33 mouse cellular contexts compared by ENCODE assay signal in the genomic region with DNA sequence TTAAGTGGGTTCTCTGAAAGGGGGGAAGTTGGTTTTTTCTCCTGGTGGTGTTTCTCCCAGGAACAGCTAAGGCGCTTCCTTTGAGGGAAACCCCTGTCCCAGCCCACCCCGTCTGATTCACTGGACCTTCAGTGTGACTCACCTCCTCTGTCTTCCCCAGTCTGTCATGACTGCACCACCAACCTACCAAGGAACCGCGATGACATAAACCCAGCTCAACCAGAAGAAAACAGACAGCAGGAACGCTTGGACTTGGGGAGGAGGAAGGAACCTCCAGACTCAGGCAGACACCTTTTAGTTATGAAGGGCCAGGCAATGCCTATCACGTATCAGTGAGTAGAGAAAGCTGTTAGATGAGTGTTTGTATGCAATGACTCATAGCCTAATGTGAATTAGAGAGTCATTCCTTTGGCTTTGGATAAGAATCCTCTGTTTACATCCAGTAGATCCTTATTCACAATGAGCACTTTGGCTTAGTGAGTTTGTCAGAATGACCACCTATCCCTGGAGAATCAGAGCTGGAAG. TPM values are rescaled to one million over a fixed set of nuclear protein-coding genes. Genes with fewer than 3 reads are reported as not detected.
DNase-seq lines count a peak whose midpoint lies in the region; ATAC-seq lines count a peak whose summit lies in the region.
"Had no signal": no experiment of that assay in that cellular context is flagged by ENCODE, and none has a peak within 500 bp of the region (broad histone marks: within the 10 kb centered on the region; RNA-seq: fewer than 3 reads in every experiment).

No protein-coding gene starts in this region.

- H3K4me1 ChIP-seq in midbrain, embryonic 11.5 days (ENCODE audit: control insufficient read depth, insufficient read depth, low read length) = peaks cover 14% of the 10 kb centered on the region
- H3K4me1 ChIP-seq in midbrain, embryonic 14.5 days (ENCODE audit: control insufficient read depth, insufficient read depth, low read length) = peaks cover 14% of the 10 kb centered on the region
- peaks cover 45% of the 10 kb centered on the region for H3K4me1 ChIP-seq in liver, embryonic 16.5 days (ENCODE audit: control insufficient read depth, low read depth, low read length)

- DNase-seq in adrenal gland, adult 2 months = peak; percentile 24
- DNase-seq in adrenal gland, postnatal 25 days = no peak
- DNase-seq in midbrain, embryonic 11.5 days (ENCODE audit: low spot score, missing footprints) = peak; percentile 21
- no peak for DNase-seq in midbrain, embryonic 14.5 days
- no peak for DNase-seq in thymus, postnatal 4 days
- DNase-seq in frontal cortex, adult 2 months (ENCODE audit: extremely low spot score in 1 of 2, low spot score in 1 of 2) = no peak
- no peak for DNase-seq in gastrocnemius, adult 8-10 months (ENCODE audit: low spot score in 2 of 2)
- DNase-seq: adrenal gland, postnatal 14 days; cerebellum, adult 8-10 months; cerebellum, postnatal 25 days; gastrocnemius, adult 2 months; heart, postnatal 10 days; kidney, adult 9 months; kidney, postnatal 10 days; layer of hippocampus, adult 9-11 months; lung, embryonic 14.5 days; retina, postnatal 1 day; right cerebral cortex, postnatal 14 days; spleen, adult 18-20 months; thymus, adult 18-20 months; thymus, postnatal 25 days had no signal

- no peak for ATAC-seq in midbrain, embryonic 11.5 days (ENCODE audit: low FRiP score)
- ATAC-seq in midbrain, embryonic 14.5 days (ENCODE audit: low FRiP score, low TSS enrichment) = no peak
- no peak for ATAC-seq in liver, embryonic 16.5 days (ENCODE audit: low read depth)
- ATAC-seq: forebrain, embryonic 15.5 days; intestine, postnatal 0 days; midbrain, embryonic 13.5 days had no signal

- H3K36me3 ChIP-seq in midbrain, embryonic 11.5 days (ENCODE audit: control insufficient read depth, insufficient read depth, low read length) = no peaks in the 10 kb centered on the region
- no peaks in the 10 kb centered on the region for H3K36me3 ChIP-seq in midbrain, embryonic 14.5 days (ENCODE audit: control insufficient read depth, insufficient read depth, low read length)
- H3K36me3 ChIP-seq in liver, embryonic 16.5 days (ENCODE audit: control insufficient read depth, insufficient read depth) = 0 out of 2 replicates have a peak, but pooled peaks cover 6% of the 10 kb centered on the region
- H3K36me3 ChIP-seq: forebrain, embryonic 15.5 days; heart, embryonic 13.5 days; limb, embryonic 10.5 days; limb, embryonic 15.5 days; midbrain, embryonic 13.5 days; neural tube, embryonic 15.5 days had no signal

- no peak overlapping the region for H3K4me3 ChIP-seq in midbrain, embryonic 11.5 days (ENCODE audit: low read depth, low read length)
- no peak overlapping the region for H3K4me3 ChIP-seq in midbrain, embryonic 14.5 days (replicated peaks; ENCODE audit: low read depth, low read length)
- no peak overlapping the region for H3K4me3 ChIP-seq in liver, embryonic 16.5 days (ENCODE audit: low read depth, low read length)
- H3K4me3 ChIP-seq: forebrain, embryonic 15.5 days; gastrocnemius, adult 2 months; heart, embryonic 13.5 days; limb, embryonic 10.5 days; limb, embryonic 15.5 days; midbrain, embryonic 13.5 days; neural tube, embryonic 15.5 days had no signal

- H3K27ac ChIP-seq in midbrain, embryonic 11.5 days (ENCODE audit: low read depth, low read length) = no peak overlapping the region
- no peak overlapping the region for H3K27ac ChIP-seq in midbrain, embryonic 14.5 days (replicated peaks; ENCODE audit: low read depth, low read length)
- peak overlapping the region; percentile 21 for H3K27ac ChIP-seq in liver, embryonic 16.5 days (ENCODE audit: low read length)
- H3K27ac ChIP-seq: forebrain, embryonic 15.5 days; gastrocnemius, adult 2 months; heart, embryonic 13.5 days; hindbrain, embryonic 14.5 days; limb, embryonic 10.5 days; limb, embryonic 15.5 days; midbrain, embryonic 13.5 days; neural tube, embryonic 15.5 days had no signal

- no peak overlapping the region for H3K4me2 ChIP-seq in midbrain, embryonic 11.5 days
- no peak overlapping the region for H3K4me2 ChIP-seq in midbrain, embryonic 14.5 days (ENCODE audit: low read length)
- no peak overlapping the region for H3K4me2 ChIP-seq in liver, embryonic 16.5 days (ENCODE audit: low read depth, low read length)
- H3K4me2 ChIP-seq: forebrain, embryonic 15.5 days; hindbrain, embryonic 14.5 days; limb, embryonic 15.5 days; midbrain, embryonic 13.5 days; neural tube, embryonic 15.5 days had no signal

- peaks cover 43% of the 10 kb centered on the region for H3K27me3 ChIP-seq in midbrain, embryonic 11.5 days (ENCODE audit: control insufficient read depth, insufficient read depth, low read length)
- H3K27me3 ChIP-seq in midbrain, embryonic 14.5 days (ENCODE audit: control insufficient read depth, insufficient read depth, low read length) = peaks cover 56% of the 10 kb centered on the region
- peaks cover 10% of the 10 kb centered on the region; the same call in 1 of the 2 replicates for H3K27me3 ChIP-seq in liver, embryonic 16.5 days (ENCODE audit: control insufficient read depth, insufficient read depth, low read depth, low read length)

- H3K9ac ChIP-seq in midbrain, embryonic 11.5 days (ENCODE audit: low read length) = no peak overlapping the region
- H3K9ac ChIP-seq in midbrain, embryonic 14.5 days (replicated peaks; ENCODE audit: low read length) = no peak overlapping the region
- H3K9ac ChIP-seq in liver, embryonic 16.5 days (ENCODE audit: low read depth, low read length) = no peak overlapping the region
- H3K9ac ChIP-seq: forebrain, embryonic 15.5 days; heart, embryonic 13.5 days; hindbrain, embryonic 14.5 days; limb, embryonic 15.5 days; lung, embryonic 14.5 days; midbrain, embryonic 13.5 days; neural tube, embryonic 15.5 days had no signal

- no peaks in the 10 kb centered on the region; the same call in 1 of the 2 replicates for H3K9me3 ChIP-seq in midbrain, embryonic 11.5 days (ENCODE audit: control insufficient read depth, low read length)
- no peaks in the 10 kb centered on the region for H3K9me3 ChIP-seq in midbrain, embryonic 14.5 days (ENCODE audit: control insufficient read depth, low read length)
- peaks cover 2% of the 10 kb centered on the region; the same call in 1 of the 2 replicates for H3K9me3 ChIP-seq in liver, embryonic 16.5 days (replicated peaks; ENCODE audit: control insufficient read depth, low read length)
- H3K9me3 ChIP-seq: forebrain, embryonic 15.5 days; limb, embryonic 10.5 days; limb, embryonic 15.5 days; midbrain, embryonic 13.5 days; neural tube, embryonic 15.5 days had no signal

- 86% methylated on average over 6 of the region's 6 CpGs for WGBS in midbrain, embryonic 11.5 days
- WGBS in midbrain, embryonic 14.5 days = 84% methylated on average over 6 of the region's 6 CpGs
- 62% methylated on average over 6 of the region's 6 CpGs for WGBS in liver, embryonic 16.5 days (ENCODE audit: insufficient replicate concordance)

RNA-seq across cellular contexts. Expression of a gene that starts 1.4 kb away (rescaled TPM):
- under 1 TPM; 0.23 to 0.41 TPM for total RNA-seq in adrenal gland, adult 2 months (2021)
- not detected in 2 replicates for polyA plus RNA-seq in adrenal gland, adult 2 months (2012; rRNA removed)
- total RNA-seq in adrenal gland, postnatal 25 days (2021) = not detected in 2 replicates
- 2.9 and 3.9 TPM in 2 replicates for polyA plus RNA-seq in midbrain, embryonic 11.5 days (2014; fragmentation: Nextera tagmentation; extraction: Ambion mirVana)
- 0.92 and 1.3 TPM in 2 replicates for polyA plus RNA-seq in midbrain, embryonic 14.5 days (2014; fragmentation: Nextera tagmentation; extraction: Ambion mirVana)
- 38.4 and 39.6 TPM in 2 replicates for polyA plus RNA-seq in liver, embryonic 16.5 days (2015; fragmentation: Nextera tagmentation; extraction: Ambion mirVana)
- polyA plus RNA-seq in frontal cortex, adult 2 months (2012; rRNA removed) = 0.14 and 0.17 TPM in 2 replicates
- not detected for total RNA-seq in gastrocnemius, adult 8-10 months (2022)
- total RNA-seq: hematopoietic stem cell, adult 5-6 weeks; megakaryocyte, adult 5-6 weeks; monocyte, adult 5-6 weeks had no signal

RNA-seq across cellular contexts. Expression of a gene that starts 46.5 kb away (rescaled TPM):
- 10 to 100 TPM; 75.7 to 83.3 TPM for total RNA-seq in adrenal gland, adult 2 months (2021)
- 3.5 and 3.9 TPM in 2 replicates for polyA plus RNA-seq in adrenal gland, adult 2 months (2012; rRNA removed)
- 88.3 and 95.0 TPM in 2 replicates for total RNA-seq in adrenal gland, postnatal 25 days (2021)
- polyA plus RNA-seq in midbrain, embryonic 11.5 days (2014; fragmentation: Nextera tagmentation; extraction: Ambion mirVana) = 249 and 250 TPM in 2 replicates
- polyA plus RNA-seq in midbrain, embryonic 14.5 days (2014; fragmentation: Nextera tagmentation; extraction: Ambion mirVana) = 132 and 143 TPM in 2 replicates
- 139 and 149 TPM in 2 replicates for polyA plus RNA-seq in liver, embryonic 16.5 days (2015; fragmentation: Nextera tagmentation; extraction: Ambion mirVana)
- 24.2 and 30.1 TPM in 2 replicates for polyA plus RNA-seq in frontal cortex, adult 2 months (2012; rRNA removed)
- 10 to 100 TPM; 36.4 to 44.5 (median 39.9) TPM for total RNA-seq in gastrocnemius, adult 8-10 months (2022)

RNA-seq across cellular contexts. Expression of a gene that starts 46.7 kb away (rescaled TPM):
- 10 to 100 TPM; 58.6 to 78.8 TPM for total RNA-seq in adrenal gland, adult 2 months (2021)
- 2.2 and 2.4 TPM in 2 replicates for polyA plus RNA-seq in adrenal gland, adult 2 months (2012; rRNA removed)
- total RNA-seq in adrenal gland, postnatal 25 days (2021) = 71.8 and 76.4 TPM in 2 replicates
- 106 and 122 TPM in 2 replicates for polyA plus RNA-seq in midbrain, embryonic 11.5 days (2014; fragmentation: Nextera tagmentation; extraction: Ambion mirVana)
- polyA plus RNA-seq in midbrain, embryonic 14.5 days (2014; fragmentation: Nextera tagmentation; extraction: Ambion mirVana) = 141 and 165 TPM in 2 replicates
- 24.4 and 26.7 TPM in 2 replicates for polyA plus RNA-seq in liver, embryonic 16.5 days (2015; fragmentation: Nextera tagmentation; extraction: Ambion mirVana)
- 215 and 242 TPM in 2 replicates for polyA plus RNA-seq in frontal cortex, adult 2 months (2012; rRNA removed)
- total RNA-seq in gastrocnemius, adult 8-10 months (2022) = 10 to 100 TPM; 62.2 to 64.5 (median 63.4) TPM

Comparison
In these comparisons a context has a peak if more than half of its experiments do, and no peak if none do; other contexts are left out.
1. DNase-seq: peak in adrenal gland, adult 2 months (single experiment) and midbrain, embryonic 11.5 days (single experiment); none in adrenal gland, postnatal 25 days (single experiment), midbrain, embryonic 14.5 days (single experiment), thymus, postnatal 4 days (single experiment), frontal cortex, adult 2 months (0 of 2) and gastrocnemius, adult 8-10 months (0 of 2).